Mouse (Mus musculus) thymus, adult 18-20 months (tissue): Measurements from ENCODE around the gene Enthd1.

Experiments used
- DNase-seq, 2 experiments: peaks; one replicate each; pipeline ENCODE4 v3.0.0; 2022; ENCODE audit warnings: mixed read lengths in 2 of 2

The Enthd1 gene

DNA sequence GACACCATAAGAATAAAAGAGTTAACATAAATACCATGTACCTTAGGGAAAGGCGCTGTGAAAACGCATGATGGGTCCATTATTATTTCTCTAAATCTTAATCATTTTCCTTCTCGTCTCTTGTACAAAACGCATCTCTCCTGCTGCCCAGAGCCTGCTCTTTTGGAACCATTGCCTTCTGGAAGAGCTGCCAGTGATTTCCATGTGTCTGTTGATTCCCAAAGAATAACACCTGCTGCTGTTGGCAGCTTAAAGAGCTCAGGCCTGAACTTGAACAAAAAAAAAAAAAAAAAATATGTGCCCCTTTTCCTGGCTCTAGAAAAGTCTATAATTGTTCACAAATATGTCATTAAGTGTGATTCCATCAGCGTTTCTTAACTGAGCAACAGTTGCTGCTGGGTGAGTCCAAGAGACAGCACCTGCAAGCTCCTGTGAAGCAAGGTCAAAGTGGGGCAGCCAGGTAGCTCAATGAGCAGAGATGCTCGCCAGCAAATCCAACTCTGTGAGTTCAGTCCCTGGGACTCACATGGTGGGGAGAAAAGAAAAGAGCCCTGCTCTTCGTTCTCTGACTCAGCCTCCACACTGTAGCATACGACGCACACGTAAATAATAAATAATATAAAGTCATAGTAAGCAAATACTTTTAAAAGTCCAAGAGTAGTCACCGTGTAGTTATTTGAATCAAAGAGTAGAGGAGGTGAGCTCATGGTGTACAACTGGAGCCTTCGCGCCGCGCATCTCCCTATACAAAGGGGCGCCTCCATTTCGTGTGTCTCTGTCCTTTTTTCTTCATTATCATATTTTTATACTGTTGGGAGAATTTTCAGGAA is 9.5 kb upstream of the Enthd1 start:
- no peak for DNase-seq

DNA sequence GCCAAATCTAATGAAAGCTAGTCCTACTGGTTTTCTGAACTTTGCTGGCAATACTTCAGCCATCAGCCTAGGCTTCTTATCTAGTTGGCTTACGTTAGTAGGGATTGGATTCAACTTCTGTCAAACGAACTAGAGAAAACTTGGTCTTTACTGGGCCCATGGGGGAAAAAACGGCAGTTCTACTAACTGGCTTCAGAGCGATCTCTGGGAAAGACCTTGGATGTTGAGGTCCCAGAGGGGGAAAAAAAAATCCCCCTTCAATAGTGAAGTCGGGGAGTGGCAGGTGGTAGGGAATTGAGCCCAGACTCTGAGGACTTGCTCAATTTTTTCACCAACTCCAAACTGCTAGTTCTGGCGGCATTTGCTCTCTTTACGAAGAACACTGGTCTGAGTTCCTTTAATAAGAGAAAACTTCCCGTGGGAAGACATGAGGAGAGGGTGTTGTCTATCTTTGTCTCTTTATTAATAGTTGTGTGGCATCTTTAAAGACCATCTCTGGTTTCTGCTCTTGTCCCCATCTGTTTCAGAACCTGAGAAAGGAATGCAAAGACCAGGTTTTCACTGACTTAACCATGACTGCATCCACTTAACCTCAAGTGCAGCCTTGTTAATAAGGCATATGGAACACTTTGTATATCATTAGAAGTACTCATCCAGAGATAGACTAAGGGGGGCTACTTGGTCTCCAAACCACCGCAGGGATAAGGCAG is 8.0 kb upstream of the Enthd1 start:
- no peak for DNase-seq

DNA sequence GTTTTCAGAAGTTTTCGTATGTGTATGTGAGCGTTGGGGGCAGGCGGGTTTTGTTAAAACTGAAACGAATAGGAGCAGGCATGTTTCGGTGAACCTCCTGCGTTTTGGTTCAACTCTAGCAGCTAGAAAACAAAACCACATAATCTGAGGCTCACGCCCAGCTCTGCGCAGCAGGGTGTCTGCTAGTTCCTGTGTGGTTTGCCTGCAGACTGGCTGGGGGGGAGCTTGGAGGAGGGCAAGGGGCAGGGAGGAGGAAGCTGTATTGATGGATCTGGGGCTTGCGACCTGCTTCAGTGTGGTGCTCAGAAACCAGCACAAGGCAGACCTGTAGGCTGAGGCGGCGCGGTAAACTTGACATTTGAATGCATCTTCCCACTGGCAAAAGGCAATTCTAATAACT is 7.3 kb upstream of the Enthd1 start, which contains the start of gene Grap2:
Grap2 (plus strand) TSS at position 304 of the 400 bp plus-strand sequence.
- peak; percentile 88 to 95 for DNase-seq

DNA sequence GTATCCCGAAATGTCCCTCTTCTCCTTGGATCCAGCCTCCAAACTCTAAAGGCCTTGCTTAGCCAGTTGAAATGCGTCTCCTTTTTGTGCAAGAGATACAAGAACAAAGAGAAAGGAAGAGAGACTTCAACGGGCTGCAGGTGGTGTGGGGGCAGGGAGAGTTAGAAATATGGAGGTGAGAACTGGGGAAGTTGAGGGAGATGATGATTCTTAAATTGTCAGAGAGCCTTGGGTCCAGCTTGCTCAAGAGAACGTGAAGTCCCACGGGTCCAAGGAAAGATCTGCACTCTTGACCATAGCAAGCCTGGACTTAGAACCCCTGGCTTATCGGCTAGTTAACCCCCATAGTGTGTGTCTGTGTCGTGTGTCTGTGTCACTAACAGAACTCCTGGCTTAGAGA is 6.7 kb upstream of the Enthd1 start:
- peak; percentile 55 to 75 for DNase-seq

DNA sequence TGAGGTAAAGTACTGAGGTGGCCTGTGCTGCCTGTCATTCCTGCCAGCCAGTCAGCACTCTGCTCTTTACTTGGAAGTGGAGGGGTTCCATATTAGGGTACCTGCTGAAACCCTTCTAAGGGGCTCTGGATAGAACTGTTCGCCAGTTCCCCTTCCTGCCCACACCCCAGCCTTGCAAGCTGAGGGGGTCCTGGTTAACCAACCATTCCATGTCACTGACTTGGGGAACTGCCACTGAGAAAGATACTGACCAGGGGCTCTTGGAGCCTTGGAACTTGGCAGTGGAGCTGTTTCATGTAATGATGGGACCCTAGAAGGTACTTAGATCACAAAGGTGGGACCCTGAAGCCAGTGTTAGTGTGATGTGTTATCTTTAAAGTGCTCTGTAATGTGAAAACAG is 5.3 kb upstream of the Enthd1 start:
- no peak for DNase-seq

DNA sequence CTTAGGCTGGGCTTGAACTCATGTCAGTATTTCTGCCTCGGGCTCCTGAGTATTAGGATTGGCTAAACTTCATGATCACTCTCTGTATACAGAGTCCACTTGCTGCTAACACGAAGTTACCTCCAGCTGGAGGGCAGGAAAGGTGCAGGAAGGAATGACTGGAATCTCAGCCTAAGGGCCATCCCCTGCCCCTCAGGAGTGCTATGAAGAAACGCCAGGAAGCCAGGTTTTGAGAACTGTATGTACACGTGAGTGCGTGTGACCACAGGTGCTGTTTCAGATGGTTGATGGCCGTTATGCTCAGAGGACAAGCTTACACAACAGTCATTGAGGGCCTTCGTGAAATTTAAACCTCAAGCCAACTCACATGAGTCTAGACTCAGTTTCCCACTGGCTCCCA is 4.2 kb upstream of the Enthd1 start:
- no peak for DNase-seq

DNA sequence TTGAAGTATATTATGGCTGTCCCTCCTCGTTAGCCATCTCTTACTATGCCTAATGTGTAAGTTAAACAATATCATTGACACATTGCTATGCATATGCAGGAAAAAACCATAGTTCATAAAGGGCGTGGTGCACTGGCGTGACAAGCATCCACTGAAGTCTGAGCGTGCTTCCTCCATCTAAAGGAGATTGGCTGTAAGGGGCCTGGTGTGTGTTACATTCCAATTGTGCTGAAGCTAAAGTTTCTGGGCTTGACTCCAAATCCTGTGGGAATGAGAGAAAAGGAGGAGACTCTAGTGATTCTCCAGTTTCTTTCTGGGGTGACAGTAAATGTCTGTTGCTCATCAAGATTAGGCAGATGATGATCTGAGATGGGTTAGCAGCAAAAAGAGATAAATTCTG is 2.8 kb upstream of the Enthd1 start:
- no peak for DNase-seq

DNA sequence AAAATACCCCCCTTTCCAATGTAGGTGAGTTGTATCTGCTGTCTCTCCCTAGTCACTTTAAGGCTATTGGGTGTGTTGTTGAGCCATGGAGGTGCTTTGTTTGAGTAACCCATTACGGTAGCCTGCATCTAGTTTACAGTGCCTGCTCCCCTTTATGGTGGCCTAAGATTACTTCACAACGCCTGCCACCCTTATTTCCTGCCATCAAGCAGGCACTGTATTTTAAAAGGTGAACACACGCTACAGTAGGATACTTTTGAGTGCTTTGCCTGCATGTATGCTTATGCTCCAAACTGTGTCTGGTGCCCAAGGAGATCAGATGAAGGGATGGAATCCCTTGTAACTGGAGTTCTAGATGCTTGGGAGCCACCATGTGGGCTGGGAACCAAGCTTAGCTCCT is 2.2 kb upstream of the Enthd1 start:
- no peak for DNase-seq

DNA sequence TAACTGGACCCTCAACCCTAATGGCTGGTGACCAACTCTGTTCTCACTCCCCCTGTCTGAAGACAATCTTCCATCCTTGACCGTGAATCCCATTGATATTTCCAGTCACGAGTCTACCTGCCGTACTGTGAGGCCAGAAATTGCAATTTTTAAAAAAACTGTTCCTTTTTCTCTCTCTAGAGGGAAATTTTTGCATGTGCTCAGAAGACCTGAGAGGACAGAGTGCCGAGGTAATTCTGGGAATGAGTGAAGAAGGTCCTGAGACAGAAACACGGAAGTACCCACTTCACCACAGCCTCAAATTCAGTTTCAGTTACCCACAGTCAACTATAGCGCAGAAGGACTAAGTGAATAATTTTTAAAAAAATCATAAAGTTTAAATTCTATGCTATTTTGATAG is 1.7 kb upstream of the Enthd1 start:
- DNase-seq = no peak

DNA sequence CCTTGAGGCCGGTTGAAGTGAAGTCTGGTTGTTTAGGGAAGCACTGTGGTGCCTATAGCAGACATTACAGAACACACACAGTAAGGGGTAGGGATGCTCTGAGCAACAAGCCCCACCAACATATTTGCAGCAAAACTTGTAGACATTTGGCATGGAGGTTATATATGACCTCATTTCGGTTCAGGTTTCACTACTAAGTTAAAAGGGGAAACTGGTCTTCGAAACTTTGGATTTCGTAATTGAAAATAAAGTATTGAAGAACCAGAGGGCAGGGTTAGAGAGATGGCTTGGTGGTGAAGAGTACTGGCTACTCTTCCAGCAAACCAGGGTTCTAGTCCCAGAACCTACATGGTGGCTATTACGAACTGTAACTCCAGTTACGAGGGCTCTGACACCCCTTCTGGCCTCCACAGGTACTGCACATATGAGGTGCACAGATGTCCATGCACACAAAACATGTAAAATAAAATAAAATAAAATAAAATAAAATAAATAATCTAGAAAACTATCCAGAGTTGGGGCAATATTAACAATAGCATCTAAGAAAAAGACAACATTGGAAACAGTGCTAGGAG is 1.2 kb downstream of the Enthd1 start:
- no peak for DNase-seq

DNA sequence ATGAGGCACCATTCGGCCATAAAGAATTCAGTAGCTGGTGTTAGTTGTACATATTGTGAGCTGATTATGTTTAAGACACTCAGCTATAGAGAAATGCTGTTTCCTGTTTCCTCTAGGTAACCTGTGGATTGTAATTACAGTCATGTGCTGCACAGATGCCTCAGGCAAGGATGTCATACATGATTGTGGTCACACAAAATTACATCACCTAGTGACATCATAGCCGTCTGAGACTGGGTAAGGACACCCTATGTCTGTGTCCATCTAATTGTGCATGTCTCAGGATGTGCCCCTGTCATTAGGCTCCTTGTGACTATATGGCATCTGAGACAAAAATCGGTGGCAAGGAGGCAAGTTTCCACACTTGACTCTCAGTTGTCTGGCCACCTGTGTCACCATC is 2.5 kb downstream of the Enthd1 start:
- no peak for DNase-seq

DNA sequence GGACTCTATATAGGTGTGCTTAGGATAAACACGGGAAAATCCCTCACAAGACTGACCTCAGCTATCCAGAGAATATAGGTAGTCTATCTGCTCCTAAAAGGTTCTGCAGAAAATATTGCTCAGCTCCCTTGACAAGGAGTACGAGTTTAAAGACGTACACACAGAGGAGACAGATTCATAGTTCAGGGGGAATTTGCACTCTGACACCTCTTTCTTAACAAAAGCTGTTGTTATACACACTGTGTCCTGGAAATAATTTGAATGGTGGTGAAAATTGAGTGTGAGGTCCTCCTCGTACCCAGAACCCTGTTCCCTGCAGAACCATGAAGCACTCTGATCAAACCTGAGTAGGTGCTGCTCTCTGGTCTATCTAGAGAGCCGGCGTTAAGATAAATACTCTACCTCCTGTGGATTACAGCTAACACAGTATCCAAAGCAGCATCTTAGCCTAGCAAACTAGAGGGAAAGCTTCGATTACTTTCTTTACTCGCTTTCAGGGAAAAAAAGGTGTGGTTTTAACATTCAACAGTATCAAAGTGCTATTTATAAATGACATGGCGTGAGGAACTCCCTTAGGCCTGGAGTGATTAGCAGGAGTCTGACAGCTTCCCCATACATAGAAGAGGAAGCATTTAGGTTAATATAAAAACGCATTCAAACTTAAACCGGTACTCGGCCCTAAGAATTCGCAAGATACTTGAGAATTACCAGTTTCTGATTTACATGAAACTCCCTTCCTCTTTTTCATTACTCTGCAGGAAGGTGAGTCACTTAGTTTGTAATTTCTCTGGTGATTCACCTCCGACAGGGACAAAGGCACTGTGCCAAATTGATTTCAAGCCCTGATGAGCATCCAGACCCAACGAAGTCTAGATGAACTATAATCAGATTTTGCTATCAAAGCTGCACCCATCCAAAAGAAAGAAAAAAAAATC is 4.0 kb downstream of the Enthd1 start:
- DNase-seq = no peak

DNA sequence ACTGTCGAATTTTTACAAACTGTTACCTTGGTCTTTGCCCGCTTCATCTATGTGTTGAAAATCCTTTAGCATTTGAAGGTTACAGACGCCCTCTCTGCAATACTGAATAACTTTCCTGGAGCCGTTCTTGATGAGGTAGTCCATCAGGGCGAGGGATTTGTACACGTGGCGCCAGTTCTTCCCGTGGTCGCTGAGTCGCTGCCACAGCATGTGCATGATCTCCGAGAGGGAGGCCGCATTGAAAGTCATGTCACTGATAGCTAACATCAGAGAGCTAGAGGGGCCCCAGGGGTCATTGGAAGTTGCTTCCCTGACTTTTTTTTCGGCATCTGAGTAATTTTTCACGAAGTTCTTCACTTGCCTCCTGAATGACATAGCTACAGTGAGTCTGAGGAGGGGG is 5.0 kb downstream of the Enthd1 start:
- no peak for DNase-seq

DNA sequence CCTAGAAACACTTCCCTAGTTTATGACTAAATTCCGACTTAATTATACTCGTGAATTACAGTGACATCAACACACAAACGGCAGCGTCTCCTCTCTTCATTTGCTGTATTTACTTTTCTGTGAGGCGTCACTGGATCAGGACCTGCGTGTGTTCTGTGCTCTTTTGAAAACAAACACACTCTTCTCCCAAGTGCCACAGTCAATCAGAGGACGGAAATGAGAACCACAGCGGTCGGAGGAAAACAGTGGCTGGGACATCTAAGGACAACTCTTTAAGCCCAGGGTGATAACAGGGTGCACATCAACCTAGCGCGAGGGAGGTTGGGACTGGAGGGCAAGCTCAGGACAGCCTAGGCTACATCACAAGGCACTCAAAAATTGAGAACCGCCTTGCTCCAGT is 5.4 kb downstream of the Enthd1 start:
- DNase-seq = no peak

DNA sequence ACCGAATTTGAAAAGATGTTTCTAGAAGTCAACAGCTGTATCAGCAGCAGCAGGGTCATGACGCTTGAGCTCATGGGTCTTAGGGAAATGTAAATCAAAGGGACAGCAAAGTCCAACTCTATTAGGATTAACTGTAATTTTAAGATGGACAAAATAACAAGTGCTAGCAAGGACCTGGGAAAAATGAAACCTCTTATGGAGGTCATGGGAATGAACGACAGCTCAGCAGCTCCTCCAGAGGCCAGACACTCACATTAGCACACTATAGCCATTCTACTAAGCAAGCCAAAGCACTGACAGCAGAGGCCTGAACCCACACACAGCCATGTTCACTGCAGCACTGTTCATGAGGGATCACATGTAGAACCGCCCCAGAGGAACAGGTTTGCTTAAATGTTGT is 7.2 kb downstream of the Enthd1 start:
- DNase-seq = no peak

DNA sequence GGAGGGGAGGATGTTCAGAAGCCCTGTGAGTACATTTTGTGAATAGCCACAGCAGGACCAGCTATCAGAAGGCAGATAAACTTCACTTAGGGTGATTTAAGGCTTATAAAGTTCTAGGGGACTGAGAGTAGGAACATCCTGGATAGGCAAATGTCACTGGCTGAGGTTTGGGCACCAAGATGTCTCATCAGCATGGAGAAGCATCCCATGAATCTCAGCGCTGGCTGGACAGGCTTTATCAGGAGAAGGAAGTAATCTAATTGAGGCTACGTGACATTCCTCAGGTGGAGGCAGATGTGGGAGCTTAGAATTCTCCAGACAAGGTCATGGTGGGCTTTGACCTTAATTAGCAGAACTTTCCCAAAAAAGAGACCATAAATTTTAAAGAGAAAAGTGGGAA is 8.9 kb downstream of the Enthd1 start:
- no peak for DNase-seq

DNA sequence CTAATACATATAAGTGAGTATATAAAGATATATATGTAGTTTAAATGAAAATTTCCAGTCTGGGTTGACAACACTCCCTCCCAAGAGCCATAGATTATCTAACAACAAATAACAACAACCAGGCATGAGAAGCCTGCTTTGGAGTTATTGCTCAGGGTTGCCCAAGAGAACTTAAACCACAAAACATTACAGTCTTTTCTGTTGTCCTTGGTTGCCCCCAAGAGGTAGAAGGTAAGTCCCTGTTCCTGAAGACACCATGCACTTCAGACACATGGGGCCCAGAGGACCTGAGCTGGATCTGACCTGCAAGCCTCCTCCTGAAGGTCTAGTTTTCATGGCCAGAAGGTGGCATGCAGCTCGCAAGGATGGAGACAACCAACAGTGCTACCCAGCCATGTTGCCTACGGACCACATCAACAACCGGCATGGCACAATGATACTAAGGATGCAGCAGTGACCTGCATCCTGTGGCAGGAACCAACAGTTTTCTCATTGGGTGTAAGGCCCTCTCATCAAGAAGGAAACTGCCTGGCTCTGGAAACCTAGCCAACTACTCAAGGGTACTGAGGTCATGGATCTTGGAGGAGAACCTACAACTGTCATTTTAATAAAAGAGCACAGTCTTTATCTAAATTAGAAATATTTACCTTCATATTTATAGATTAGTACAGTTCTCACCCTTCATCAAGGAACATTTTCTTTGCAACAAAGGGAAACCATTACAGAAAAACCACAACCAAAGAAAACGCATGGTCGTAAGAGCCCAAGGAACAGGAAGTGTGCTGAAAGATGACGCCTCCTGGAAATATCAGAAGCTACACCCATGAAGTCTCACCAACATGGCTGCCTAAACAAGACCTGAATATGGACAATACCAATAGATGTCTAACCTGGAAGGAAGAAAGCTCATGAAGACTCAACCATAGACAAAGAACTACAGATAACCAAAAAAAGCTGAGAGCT is 9.8 kb downstream of the Enthd1 start:
- DNase-seq = peak; percentile 29 to 67

DNA sequence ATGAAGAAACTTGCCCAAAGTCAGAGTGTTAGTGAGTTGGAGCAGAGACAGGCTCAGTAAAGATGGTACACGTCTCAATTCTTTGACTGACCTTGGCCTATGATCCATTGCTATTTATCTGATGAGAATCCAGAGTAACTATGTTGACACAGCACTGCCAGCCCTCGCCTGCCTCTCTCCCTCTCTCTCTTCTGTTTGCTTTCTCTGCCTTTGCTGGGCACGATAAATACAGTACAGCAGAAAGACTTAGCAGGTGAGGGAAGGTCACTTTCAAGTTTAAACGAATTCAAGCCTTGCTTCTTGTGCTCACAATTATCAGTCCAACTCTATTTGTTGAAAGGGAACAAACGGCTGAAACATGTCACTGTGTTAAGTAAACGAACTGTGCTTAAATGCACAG is 19.5 kb downstream of the Enthd1 start:
- DNase-seq = no peak

DNA sequence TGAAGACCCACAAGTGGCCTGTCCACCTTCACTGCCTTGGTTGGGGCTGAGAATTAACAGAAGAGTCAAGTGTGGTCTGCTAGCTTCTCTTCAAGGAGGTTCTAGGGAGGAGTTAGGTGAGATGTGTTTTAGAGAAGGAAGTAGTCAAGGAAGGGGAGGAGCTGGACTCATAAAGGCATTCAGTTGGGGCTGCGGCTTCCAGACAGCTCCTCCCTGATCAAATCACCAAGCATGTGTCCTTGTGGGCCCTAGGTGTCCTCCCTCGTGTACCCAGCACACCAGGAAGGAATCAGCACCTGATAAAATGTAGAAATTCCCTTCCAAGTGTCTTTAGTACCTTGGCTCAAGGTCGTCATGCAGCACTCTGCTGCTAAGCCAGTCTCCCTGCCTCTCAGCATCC is 20.8 kb downstream of the Enthd1 start:
- DNase-seq = no peak

DNA sequence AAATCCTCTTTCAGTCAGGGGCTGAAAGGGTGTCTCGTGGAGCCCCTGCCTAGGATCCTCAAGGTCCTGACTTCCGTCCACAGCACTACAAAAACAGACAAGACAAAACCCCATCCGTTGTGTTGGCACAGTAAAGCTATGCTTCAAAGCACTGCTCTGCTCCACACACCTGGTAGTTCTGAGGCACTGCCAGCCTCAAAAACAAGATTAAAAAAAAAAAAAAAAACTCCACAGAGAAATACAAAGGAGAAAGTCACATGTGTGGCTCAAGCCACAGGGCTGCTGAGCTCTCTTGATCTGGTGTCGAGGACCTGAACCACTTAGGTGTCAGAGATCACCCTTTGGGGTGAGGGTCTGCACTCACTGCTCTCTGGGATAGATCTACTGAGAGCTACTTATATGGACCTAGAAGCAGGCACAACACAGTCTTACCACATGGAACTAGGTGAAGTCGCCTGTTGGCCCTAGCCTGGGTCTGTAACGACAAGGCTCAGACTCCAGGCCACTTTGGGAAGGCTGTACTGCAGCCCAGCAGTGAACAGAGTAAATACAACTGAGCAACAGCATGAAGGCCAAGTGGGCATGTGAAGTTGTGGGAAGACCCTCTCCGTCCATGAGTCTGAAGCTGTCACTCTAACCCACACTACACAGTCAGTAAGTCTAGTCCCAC is 26.1 kb downstream of the Enthd1 start:
- peak; percentile 53 to 80 for DNase-seq

DNA sequence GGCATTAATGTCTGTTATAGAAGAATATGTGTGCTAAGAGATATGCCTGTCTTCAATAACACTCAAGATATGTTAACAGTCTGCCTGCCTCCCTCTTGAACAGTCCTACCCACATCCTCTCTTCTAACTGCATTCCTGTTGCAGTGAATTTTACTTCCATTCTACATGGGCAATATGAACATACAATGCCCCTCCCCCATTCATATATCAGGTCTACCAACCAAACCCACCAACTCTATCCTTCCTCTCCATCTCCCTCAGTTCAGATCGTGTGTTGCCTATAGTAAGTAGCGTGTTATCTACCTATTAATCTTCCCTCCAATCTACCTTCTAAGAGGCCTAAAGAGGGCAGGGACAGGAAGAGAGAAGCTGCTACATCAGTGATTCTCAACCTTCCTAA is 26.9 kb downstream of the Enthd1 start:
- peak in 1 of 2 experiments; percentile 15 for DNase-seq
